Mouse (Mus musculus) lung, postnatal 0 days (tissue): ENCODE data around the gene Nr2e1.

Source experiments
- CTCF ChIP-seq: IDR thresholded peaks from 2 replicates; pipeline ENCODE4 v1.5.1; 2016; ENCODE audit warnings: antibody characterized with exemption, mild to moderate bottlenecking
- EP300 ChIP-seq: IDR thresholded peaks from 2 replicates; pipeline ENCODE4 v1.6.1; 2016; ENCODE audit warnings: antibody characterized with exemption, mild to moderate bottlenecking, control low read depth

- no peak for TF ChIP-seq EP300
- TF ChIP-seq CTCF: no peak
Observed at GRCm38 (mm10) chr10:42585156-42585555, 1.7 kb upstream of the Nr2e1 start.
